ENCODE assay signal across 29 mouse cellular contexts in genomic region chr5:103463661-103464219, GRCm38 (mm10). TPM values are rescaled to one million over a fixed set of nuclear protein-coding genes. Genes with fewer than 3 reads are reported as not detected.
DNase-seq lines count a peak whose midpoint lies in the region; ATAC-seq and TF ChIP-seq lines count a peak whose summit lies in the region.
"Had no signal": no experiment of that assay in that cellular context is flagged by ENCODE, and none has a peak within 500 bp of the region (broad histone marks: within the 10 kb centered on the region; RNA-seq: fewer than 3 reads in every experiment).

No protein-coding gene starts in this region.

- no peak overlapping the region for H3K4me3 ChIP-seq in forebrain, embryonic 16.5 days (replicated peaks; ENCODE audit: low read length)
- H3K4me3 ChIP-seq in forebrain, embryonic 12.5 days (replicated peaks): no peak overlapping the region
- no peak overlapping the region for H3K4me3 ChIP-seq in kidney, adult 2 months (ENCODE audit: insufficient read depth, low read depth, low read length)
- H3K4me3 ChIP-seq: heart, embryonic 12.5 days; limb, embryonic 10.5 days; limb, embryonic 15.5 days; liver, embryonic 13.5 days; myocyte; neural tube, embryonic 12.5 days; stomach, embryonic 15.5 days had no signal

- DNase-seq in kidney, adult 2 months: no peak
- no peak for DNase-seq in kidney, postnatal 10 days
- DNase-seq in 3T3-L1 (ENCODE audit: low read depth, low spot score) (peak; percentile 51), NIH3T3 (ENCODE audit: low read depth) (peak; percentile 16)
- DNase-seq in thymus, postnatal 0 days (ENCODE audit: low spot score): no peak
- DNase-seq: adrenal gland, postnatal 25 days; cerebellum, adult 2 months; cerebellum, postnatal 14 days; gastrocnemius, postnatal 10 days; heart, adult 18-20 months; kidney, adult 18-20 months; kidney, postnatal 14 days; layer of hippocampus, adult 9-11 months; liver, embryonic 13.5 days; lung, adult 18-20 months; lung, postnatal 10 days; thymus, postnatal 14 days had no signal

- no peak overlapping the region for H3K27ac ChIP-seq in forebrain, embryonic 16.5 days (ENCODE audit: low read length)
- H3K27ac ChIP-seq in forebrain, embryonic 12.5 days: no peak overlapping the region
- H3K27ac ChIP-seq in kidney, adult 2 months (ENCODE audit: insufficient read depth, low read depth, low read length): peak overlapping the region; percentile 78
- H3K27ac ChIP-seq: limb, embryonic 10.5 days; limb, embryonic 15.5 days; liver, embryonic 13.5 days; neural tube, embryonic 12.5 days; stomach, embryonic 15.5 days had no signal

- H3K27me3 ChIP-seq in forebrain, embryonic 16.5 days (replicated peaks; ENCODE audit: control insufficient read depth, insufficient read depth, low read length): no peaks in the 10 kb centered on the region
- no peaks in the 10 kb centered on the region for H3K27me3 ChIP-seq in forebrain, embryonic 12.5 days
- no peaks in the 10 kb centered on the region for H3K27me3 ChIP-seq in kidney, adult 2 months (replicated peaks; ENCODE audit: control insufficient read depth, insufficient read depth, low read length)
- H3K27me3 ChIP-seq: CH12.LX; heart, embryonic 12.5 days; limb, embryonic 15.5 days; liver, embryonic 13.5 days; neural tube, embryonic 12.5 days; stomach, embryonic 15.5 days had no signal

- no peaks in the 10 kb centered on the region for H3K36me3 ChIP-seq in forebrain, embryonic 16.5 days (ENCODE audit: control insufficient read depth, insufficient read depth)
- 0 out of 2 replicates have a peak, but pooled peaks cover 3% of the 10 kb centered on the region for H3K36me3 ChIP-seq in forebrain, embryonic 12.5 days (replicated peaks)
- no peaks in the 10 kb centered on the region for H3K36me3 ChIP-seq in kidney, adult 2 months (ENCODE audit: control insufficient read depth, insufficient read depth, low read length)
- H3K36me3 ChIP-seq: heart, embryonic 12.5 days; limb, embryonic 10.5 days; limb, embryonic 15.5 days; liver, embryonic 13.5 days; neural tube, embryonic 12.5 days; stomach, embryonic 15.5 days had no signal

- TF ChIP-seq CTCF in kidney, adult 2 months (conservative IDR thresholded peaks at IDR 0.05; ENCODE audit: insufficient read depth, insufficient read length, low read depth, low read length): no peak

- no peaks in the 10 kb centered on the region for H3K9me3 ChIP-seq in forebrain, embryonic 16.5 days (ENCODE audit: control insufficient read depth, low read length)
- H3K9me3 ChIP-seq in forebrain, embryonic 12.5 days: no peaks in the 10 kb centered on the region
- H3K9me3 ChIP-seq: heart, embryonic 12.5 days; limb, embryonic 10.5 days; limb, embryonic 15.5 days; liver, embryonic 13.5 days; neural tube, embryonic 12.5 days; stomach, embryonic 15.5 days had no signal

- ATAC-seq in forebrain, embryonic 16.5 days: 0 out of 2 replicates have a peak, but pooled peaks have one; percentile 40
- ATAC-seq in forebrain, embryonic 12.5 days (ENCODE audit: low FRiP score): no peak
- ATAC-seq in activated CD4-positive, CD25-positive, alpha-beta regulatory T cell, adult 4 months: no peak
- ATAC-seq: hindbrain, embryonic 16.5 days had no signal

- peaks cover 5% of the 10 kb centered on the region; the same call in 1 of the 2 replicates for H3K4me1 ChIP-seq in forebrain, embryonic 16.5 days (replicated peaks; ENCODE audit: control insufficient read depth, insufficient read depth, low read length)
- H3K4me1 ChIP-seq in forebrain, embryonic 12.5 days: peaks cover 5% of the 10 kb centered on the region; the same call in 1 of the 2 replicates
- H3K4me1 ChIP-seq in kidney, adult 2 months (ENCODE audit: control insufficient read depth, insufficient read depth, low read length): peaks cover 27% of the 10 kb centered on the region
- H3K4me1 ChIP-seq: liver, embryonic 13.5 days; neural tube, embryonic 12.5 days; stomach, embryonic 15.5 days had no signal

- 50% methylated on average over 10 of the region's 10 CpGs for WGBS in forebrain, embryonic 16.5 days
- WGBS in forebrain, embryonic 12.5 days: 64% methylated on average over 10 of the region's 10 CpGs
- 54% methylated on average over 10 of the region's 10 CpGs for WGBS in kidney, adult 2 months

- H3K9ac ChIP-seq in forebrain, embryonic 16.5 days (replicated peaks; ENCODE audit: low read depth, low read length): no peak overlapping the region
- H3K9ac ChIP-seq in forebrain, embryonic 12.5 days: no peak overlapping the region
- H3K9ac ChIP-seq: heart, embryonic 12.5 days; limb, embryonic 15.5 days; liver, embryonic 13.5 days; neural tube, embryonic 12.5 days; stomach, embryonic 15.5 days had no signal

- TF ChIP-seq POLR2A in kidney, adult 2 months (IDR thresholded peaks at IDR 0.05; ENCODE audit: low read depth, low read length): no peak

- no peak overlapping the region for H3K4me2 ChIP-seq in forebrain, embryonic 16.5 days (ENCODE audit: low read length)
- no peak overlapping the region for H3K4me2 ChIP-seq in forebrain, embryonic 12.5 days
- H3K4me2 ChIP-seq: heart, embryonic 12.5 days; limb, embryonic 15.5 days; liver, embryonic 13.5 days; midbrain, embryonic 11.5 days; neural tube, embryonic 12.5 days; stomach, embryonic 15.5 days had no signal

RNA-seq across cellular contexts. Expression of gene Ptpn13, which starts 38.7 kb away (rescaled TPM):
- polyA plus RNA-seq in forebrain, embryonic 16.5 days (2015; fragmentation: Nextera tagmentation; extraction: Ambion mirVana): 4.1 and 4.8 TPM in 2 replicates
- 13.8 and 14.4 TPM in 2 replicates for polyA plus RNA-seq in forebrain, embryonic 12.5 days (2016; fragmentation: Nextera tagmentation; extraction: Ambion mirVana)
- polyA plus RNA-seq in kidney, adult 2 months (2012; rRNA removed): 23.7 and 28.0 TPM in 2 replicates
- polyA plus RNA-seq in activated CD4-positive, CD25-positive, alpha-beta regulatory T cell, adult 4 months (2017; shearing (Covaris generic)): 10 to 100 TPM; 19.6 to 20.3 TPM
- 4.7 and 5.6 TPM in 2 replicates for polyA plus RNA-seq in thymus, postnatal 0 days (2015; fragmentation: Nextera tagmentation; extraction: Ambion mirVana)

Comparison
In these comparisons a context has a peak if more than half of its experiments do, and no peak if none do; other contexts are left out.
1. DNase-seq: peak in 3T3-L1 (single experiment) and NIH3T3 (single experiment); none in kidney, adult 2 months (single experiment), kidney, postnatal 10 days (single experiment) and thymus, postnatal 0 days (single experiment).